Mouse (Mus musculus) hindbrain, embryonic 12.5 days (tissue): Measurements from ENCODE around the gene Snx1. TPM values are rescaled to one million over a fixed set of nuclear protein-coding genes. Genes with fewer than 3 reads are reported as not detected.

Experiments
- ATAC-seq: fragments of 200-750 bp; cut with Nextera tagmentation; 2 replicates; pipeline ENCODE4 v1.8.0; 2017; ENCODE audit warnings: moderate TSS enrichment; ENCODE audit not compliant: low FRiP score
- H3K27ac ChIP-seq: fragments of 300-500 bp; sonication (generic); 2 replicates; pipeline ENCODE4 v1.5.1; 2016; ENCODE audit warnings: mild to moderate bottlenecking
- H3K27me3 ChIP-seq: fragments of 300-500 bp; sonication (generic); 2 replicates; pipeline ENCODE4 v1.6.1; 2016; ENCODE audit warnings: mild to moderate bottlenecking
- H3K36me3 ChIP-seq: fragments of 300-500 bp; sonication (generic); 2 replicates; pipeline ENCODE4 v1.6.1; 2016; ENCODE audit warnings: mild to moderate bottlenecking
- H3K4me1 ChIP-seq: fragments of 300-500 bp; sonication (generic); 2 replicates; pipeline ENCODE4 v1.6.1; 2016
- H3K4me2 ChIP-seq: fragments of 300-500 bp; sonication (generic); replicated peaks from 2 replicates; pipeline ENCODE4 v1.6.1; 2016; ENCODE audit warnings: mild to moderate bottlenecking
- H3K4me3 ChIP-seq: fragments of 300-500 bp; sonication (generic); 2 replicates; pipeline ENCODE4 v1.5.1; 2016; ENCODE audit warnings: mild to moderate bottlenecking
- H3K9ac ChIP-seq: fragments of 300-500 bp; sonication (generic); 2 replicates; pipeline ENCODE4 v1.6.1; 2016; ENCODE audit warnings: mild to moderate bottlenecking, moderate library complexity
- H3K9me3 ChIP-seq: fragments of 300-500 bp; sonication (generic); replicated peaks from 2 replicates; pipeline ENCODE4 v1.6.1; 2016; ENCODE audit warnings: mild to moderate bottlenecking
- WGBS: fragments of 180-500 bp; shearing (Covaris S2); methylation state at CpG from one replicate; pipeline ENCODE4 v1.1.7; 2016; 5-methylcytosine and 5-hydroxymethylcytosine counted together
- polyA plus RNA-seq: library from polyadenylated mRNA; unstranded; fragments of >200 nt; fragmentation: Nextera tagmentation; extraction: Ambion mirVana; gene quantifications from 2 replicates; pipeline ENCODE4 v1.2.1, GENCODE M21; 2016

Gene Snx1
- polyA plus RNA-seq, 1 experiment from 2014 or later: 130 TPM

GRCm38 (mm10) chr9:66060308-66060647, 66.1 kb downstream of the Snx1 start:
- H3K27me3 ChIP-seq: no peaks in the 10 kb centered on the region
- H3K36me3 ChIP-seq: peaks cover 26% of the 10 kb centered on the region
- H3K4me1 ChIP-seq: peaks cover 17% of the 10 kb centered on the region
- H3K4me3 ChIP-seq: peak overlapping the region; percentile 78
- peak overlapping the region; percentile 90 for H3K9ac ChIP-seq
- no peaks in the 10 kb centered on the region for H3K9me3 ChIP-seq
- peak overlapping the region; percentile 79 for H3K27ac ChIP-seq
- WGBS: 0% methylated on average over 20 of the region's 20 CpGs
- peak; percentile 75 for ATAC-seq
- peak overlapping the region; percentile 75 for H3K4me2 ChIP-seq

- H3K4me1 ChIP-seq: peaks cover 17% of the 10 kb centered on the region
- H3K4me2 ChIP-seq: peak within 1 kb of the TSS; percentile 75
- H3K4me3 ChIP-seq: peak within 1 kb of the TSS; percentile 78
- peak within 1 kb of the TSS; percentile 79 for H3K27ac ChIP-seq
- H3K9ac ChIP-seq: peak within 1 kb of the TSS; percentile 90
- H3K9me3 ChIP-seq: no peaks in the 10 kb centered on the region
- peak; percentile 96 for ATAC-seq
- peaks cover 22% of the 10 kb centered on the region for H3K36me3 ChIP-seq
- no peaks in the 10 kb centered on the region for H3K27me3 ChIP-seq
- WGBS: 1% methylated on average over 51 of the region's 51 CpGs
Measured at GRCm38 (mm10) chr9:66059583-66060307, 66.6 kb downstream of the Snx1 start, which contains the start of gene Ppib. Ppib (plus strand) TSS chr9:66060222.

GRCm38 (mm10) chr9:66053620-66054019, 72.8 kb downstream of the Snx1 start:
- no peak overlapping the region for H3K4me3 ChIP-seq
- no peak overlapping the region for H3K27ac ChIP-seq
- no peaks in the 10 kb centered on the region for H3K27me3 ChIP-seq
- peaks cover 4% of the 10 kb centered on the region; the same call in 1 of the 2 replicates for H3K9me3 ChIP-seq
- WGBS: 24% methylated on average over 1 of the region's 1 CpGs
- ATAC-seq: no peak
- no peak overlapping the region for H3K4me2 ChIP-seq
- H3K9ac ChIP-seq: no peak overlapping the region
- no peaks in the 10 kb centered on the region for H3K36me3 ChIP-seq
- H3K4me1 ChIP-seq: no peaks in the 10 kb centered on the region

DNA sequence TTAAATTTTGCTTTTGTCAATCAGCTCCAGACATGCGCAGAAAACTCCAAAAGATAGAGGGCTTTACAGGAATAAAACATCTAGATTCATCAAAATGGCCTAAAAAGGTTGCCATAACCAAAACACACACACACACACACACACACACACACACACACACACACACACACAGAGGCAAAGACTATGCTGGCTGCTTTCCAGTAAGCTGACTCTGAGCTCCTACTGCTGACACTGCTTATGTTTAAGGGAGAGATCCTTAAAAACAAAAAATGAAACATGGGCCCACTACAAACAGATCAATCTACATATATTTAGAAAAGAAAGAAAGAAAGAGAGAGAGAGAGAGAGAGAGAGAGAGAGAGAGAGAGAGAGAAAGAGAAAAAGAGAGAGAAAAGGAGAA, 73.7 kb downstream of the Snx1 start:
- ATAC-seq: no peak
- WGBS: 100% methylated on average over 1 of the region's 1 CpGs

DNA sequence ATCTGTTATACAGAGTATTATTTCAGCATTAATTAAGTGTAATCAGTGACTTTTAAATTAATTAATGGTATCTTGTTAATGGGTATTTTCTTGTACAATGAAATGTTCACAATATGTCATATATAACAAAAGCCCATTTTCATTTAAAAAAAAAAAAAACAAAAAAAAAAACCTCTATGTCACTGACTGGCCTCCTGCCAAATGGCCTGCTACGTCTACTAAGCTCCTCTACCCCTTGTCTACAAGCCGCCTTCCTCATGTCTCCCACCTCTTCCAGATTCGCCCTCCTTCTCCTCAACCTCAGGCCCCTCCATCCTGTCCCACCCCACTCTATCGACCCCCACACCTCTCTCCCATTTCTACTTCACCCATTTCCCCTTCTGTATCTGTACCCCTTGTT, 74.9 kb downstream of the Snx1 start:
- Histone ChIP-seq H3K4me2 (no peak overlapping the region), H3K9ac (no peak overlapping the region), H3K4me1 (no peaks in the 10 kb centered on the region), H3K27me3 (no peaks in the 10 kb centered on the region), H3K27ac (no peak overlapping the region), H3K9me3 (peaks cover 4% of the 10 kb centered on the region; the same call in 1 of the 2 replicates), H3K4me3 (no peak overlapping the region), H3K36me3 (no peaks in the 10 kb centered on the region)
- WGBS: 80% methylated on average over 4 of the region's 4 CpGs
- ATAC-seq: no peak

More for the DNA sequence above, 73.7 kb downstream of the Snx1 start:
- H3K4me2 ChIP-seq: no peak overlapping the region
- H3K27ac ChIP-seq: no peak overlapping the region
- H3K4me3 ChIP-seq: no peak overlapping the region
- H3K9me3 ChIP-seq: peaks cover 4% of the 10 kb centered on the region; the same call in 1 of the 2 replicates
- H3K36me3 ChIP-seq: no peaks in the 10 kb centered on the region
- no peak overlapping the region for H3K9ac ChIP-seq
- no peaks in the 10 kb centered on the region for H3K27me3 ChIP-seq
- no peaks in the 10 kb centered on the region for H3K4me1 ChIP-seq

DNA sequence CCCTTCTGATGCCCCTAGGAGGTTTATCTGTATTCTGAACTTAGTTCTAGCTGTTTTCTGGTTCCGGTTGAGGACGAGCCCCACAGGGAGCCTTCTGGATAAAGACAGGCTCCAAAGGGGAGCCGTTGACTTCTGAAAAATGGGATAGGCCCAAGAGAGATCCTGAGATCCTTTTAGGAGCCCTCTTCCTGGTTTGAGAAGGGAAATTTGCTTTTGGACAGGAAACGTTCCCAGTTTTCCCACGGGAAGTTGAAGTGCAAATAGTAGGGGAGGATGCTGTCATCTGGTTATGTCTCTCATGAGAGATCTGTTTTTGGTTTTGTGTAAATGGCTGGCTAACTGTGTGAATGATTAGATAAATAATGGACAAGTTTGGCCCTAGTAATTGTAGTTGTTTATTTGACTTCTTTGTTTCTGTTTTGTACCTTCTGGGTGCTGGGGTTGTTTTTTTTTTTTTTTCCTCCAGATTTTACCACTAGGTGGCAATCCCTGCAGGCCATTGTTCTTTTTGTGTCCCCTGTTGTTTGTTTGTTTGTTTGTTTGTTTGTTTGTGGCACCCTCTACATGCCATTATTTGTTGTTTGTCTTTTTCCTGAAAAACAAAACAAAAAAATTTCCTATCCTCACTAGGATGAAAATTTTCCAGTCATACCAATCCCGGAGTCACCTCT, 76.3 kb downstream of the Snx1 start:
- no peak for ATAC-seq
- Histone ChIP-seq H3K4me2 (no peak overlapping the region), H3K4me1 (no peaks in the 10 kb centered on the region), H3K9me3 (peaks cover 4% of the 10 kb centered on the region; the same call in 1 of the 2 replicates), H3K9ac (no peak overlapping the region), H3K4me3 (no peak overlapping the region), H3K27me3 (no peaks in the 10 kb centered on the region), H3K36me3 (no peaks in the 10 kb centered on the region), H3K27ac (no peak overlapping the region)
- WGBS: 69% methylated on average over 6 of the region's 6 CpGs

- H3K4me1 ChIP-seq: no peaks in the 10 kb centered on the region
- no peak for ATAC-seq
- H3K4me3 ChIP-seq: no peak overlapping the region
- no peak overlapping the region for H3K27ac ChIP-seq
- peaks cover 29% of the 10 kb centered on the region for H3K36me3 ChIP-seq
- H3K27me3 ChIP-seq: no peaks in the 10 kb centered on the region
- H3K4me2 ChIP-seq: no peak overlapping the region
- 97% methylated on average over 3 of the region's 3 CpGs for WGBS
- H3K9me3 ChIP-seq: no peaks in the 10 kb centered on the region
- H3K9ac ChIP-seq: no peak overlapping the region
Measured at GRCm38 (mm10) chr9:66043241-66043640, 83.1 kb downstream of the Snx1 start.

DNA sequence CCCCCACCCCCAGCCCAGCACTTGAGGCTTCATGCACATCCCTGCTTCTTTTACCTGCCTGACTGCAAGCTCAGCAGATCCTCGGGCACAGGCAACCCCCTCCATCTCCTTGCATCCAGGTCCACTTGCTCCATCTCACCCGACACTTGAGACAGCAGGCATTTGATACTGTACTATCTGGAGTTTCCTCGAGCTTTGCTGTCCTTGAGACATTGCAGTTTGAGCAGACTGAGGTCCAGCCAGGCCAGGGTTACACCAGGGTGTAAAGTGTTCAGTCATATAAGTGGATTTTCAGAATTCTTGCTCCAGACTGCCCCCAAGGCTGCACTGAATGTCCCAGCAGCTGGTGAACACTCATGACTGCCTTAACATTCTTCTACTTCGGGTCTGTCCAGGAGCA, 84.1 kb downstream of the Snx1 start:
- WGBS: 91% methylated on average over 4 of the region's 4 CpGs

GRCm38 (mm10) chr9:66040801-66041200, 85.6 kb downstream of the Snx1 start:
- WGBS: 95% methylated on average over 3 of the region's 3 CpGs
- ATAC-seq: no peak
- Histone ChIP-seq H3K36me3 (peaks cover 29% of the 10 kb centered on the region), H3K27me3 (no peaks in the 10 kb centered on the region), H3K9me3 (no peaks in the 10 kb centered on the region), H3K9ac (no peak overlapping the region), H3K4me1 (no peaks in the 10 kb centered on the region), H3K4me3 (no peak overlapping the region), H3K27ac (no peak overlapping the region), H3K4me2 (no peak overlapping the region)

More for the DNA sequence above, 84.1 kb downstream of the Snx1 start:
- H3K4me3 ChIP-seq: no peak overlapping the region
- H3K9me3 ChIP-seq: no peaks in the 10 kb centered on the region
- ATAC-seq: no peak
- no peaks in the 10 kb centered on the region for H3K4me1 ChIP-seq
- no peak overlapping the region for H3K4me2 ChIP-seq
- H3K27me3 ChIP-seq: no peaks in the 10 kb centered on the region
- H3K9ac ChIP-seq: no peak overlapping the region
- H3K36me3 ChIP-seq: peaks cover 29% of the 10 kb centered on the region
- no peak overlapping the region for H3K27ac ChIP-seq

GRCm38 (mm10) chr9:66039290-66039689, 87.1 kb downstream of the Snx1 start:
- no peaks in the 10 kb centered on the region for H3K9me3 ChIP-seq
- no peaks in the 10 kb centered on the region for H3K4me1 ChIP-seq
- H3K36me3 ChIP-seq: peaks cover 29% of the 10 kb centered on the region
- no peaks in the 10 kb centered on the region for H3K27me3 ChIP-seq
- no peak overlapping the region for H3K27ac ChIP-seq
- H3K4me3 ChIP-seq: no peak overlapping the region
- no peak for ATAC-seq
- WGBS: 80% methylated on average over 4 of the region's 4 CpGs
- H3K9ac ChIP-seq: no peak overlapping the region
- no peak overlapping the region for H3K4me2 ChIP-seq

DNA sequence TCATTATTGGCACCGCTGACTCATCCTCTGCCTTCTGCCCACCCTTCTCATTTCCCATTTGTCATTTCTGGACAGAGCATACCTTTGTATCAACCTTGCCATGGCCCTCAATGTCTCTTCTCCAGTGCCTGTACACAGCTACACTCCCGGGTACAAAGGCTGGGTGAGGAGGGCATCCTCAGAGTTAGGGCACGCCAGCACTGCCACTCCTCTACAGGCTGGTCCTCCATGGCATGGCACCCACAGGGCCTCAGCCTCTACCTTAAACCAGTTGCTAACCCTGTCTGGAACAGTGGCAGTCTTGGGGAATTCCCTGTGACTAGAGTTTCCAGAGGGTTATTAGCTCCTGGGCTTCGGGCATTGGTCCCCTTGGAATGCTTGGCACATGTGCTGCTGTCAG, 87.8 kb downstream of the Snx1 start:
- WGBS: 95% methylated on average over 4 of the region's 4 CpGs
- Histone ChIP-seq H3K27ac (no peak overlapping the region), H3K9ac (no peak overlapping the region), H3K9me3 (no peaks in the 10 kb centered on the region), H3K4me1 (no peaks in the 10 kb centered on the region), H3K4me2 (no peak overlapping the region), H3K4me3 (no peak overlapping the region), H3K36me3 (peaks cover 36% of the 10 kb centered on the region), H3K27me3 (no peaks in the 10 kb centered on the region)
- ATAC-seq: no peak
